Mouse (Mus musculus) stomach, embryonic 14.5 days (tissue): ENCODE results near the gene Fhod1. TPM values are rescaled to one million over a fixed set of nuclear protein-coding genes. Genes with fewer than 3 reads are reported as not detected.

Experiments
- ATAC-seq: fragments of 200-750 bp; cut with Nextera tagmentation; 2 replicates; pipeline ENCODE4 v1.8.0; 2017; ENCODE audit warnings: low read depth, moderate TSS enrichment; ENCODE audit not compliant: insufficient number of reproducible peaks, insufficient read depth, low FRiP score
- H3K27ac ChIP-seq: fragments of 300-500 bp; sonication (generic); 2 replicates; pipeline ENCODE4 v1.5.1; 2014; ENCODE audit warnings: mild to moderate bottlenecking, low read length, moderate library complexity, mixed read lengths
- H3K27me3 ChIP-seq: fragments of 300-500 bp; sonication (generic); 2 replicates; pipeline ENCODE4 v1.6.1; 2014; ENCODE audit warnings: low read length, control low read depth, mixed read lengths; ENCODE audit not compliant: control insufficient read depth, insufficient read depth
- H3K36me3 ChIP-seq: fragments of 300-500 bp; sonication (generic); 2 replicates; pipeline ENCODE4 v1.6.1; 2014; ENCODE audit warnings: mild to moderate bottlenecking, control low read depth, low read length, moderate library complexity, mixed read lengths; ENCODE audit not compliant: control insufficient read depth, insufficient read depth
- H3K4me1 ChIP-seq: fragments of 300-500 bp; sonication (generic); 2 replicates; pipeline ENCODE4 v1.6.1; 2014; ENCODE audit warnings: low read length, control low read depth, mixed read lengths; ENCODE audit not compliant: control insufficient read depth, insufficient read depth
- H3K4me2 ChIP-seq: fragments of 300-500 bp; sonication (generic); replicated peaks from 2 replicates; pipeline ENCODE4 v1.6.1; 2014; ENCODE audit warnings: low read depth, low read length, control low read depth
- H3K4me3 ChIP-seq: fragments of 300-500 bp; sonication (generic); 2 replicates; pipeline ENCODE4 v1.5.1; 2014; ENCODE audit warnings: low read depth, low read length, control low read depth
- H3K9ac ChIP-seq: fragments of 300-500 bp; sonication (generic); replicated peaks from 2 replicates; pipeline ENCODE4 v1.6.1; 2014; ENCODE audit warnings: low read depth, mild to moderate bottlenecking, control low read depth, low read length, moderate library complexity, mixed read lengths
- H3K9me3 ChIP-seq: fragments of 300-500 bp; sonication (generic); 2 replicates; pipeline ENCODE4 v1.6.1; 2016; ENCODE audit warnings: low read depth, low read length, control low read depth; ENCODE audit not compliant: control insufficient read depth
- WGBS: fragments of 180-500 bp; shearing (Covaris S2); extraction: QIAGEN DNeasy Blood & Tissue Kit; methylation state at CpG from one replicate; pipeline ENCODE4 v1.1.7; 2014; 5-methylcytosine and 5-hydroxymethylcytosine counted together
- polyA plus RNA-seq: library from polyadenylated mRNA; unstranded; fragments of >200 nt; fragmentation: Nextera tagmentation; extraction: Ambion mirVana; gene quantifications from 2 replicates; pipeline ENCODE4 v1.2.1, GENCODE M21; 2014

Gene Fhod1
- polyA plus RNA-seq, 1 experiment from 2014 or later: 3.5 TPM

- ATAC-seq: no peak
- Histone ChIP-seq H3K4me1 (no peaks in the 10 kb centered on the region), H3K9me3 (no peaks in the 10 kb centered on the region), H3K4me3 (no peak overlapping the region), H3K4me2 (no peak overlapping the region), H3K27me3 (no peaks in the 10 kb centered on the region), H3K9ac (no peak overlapping the region), H3K27ac (no peak overlapping the region), H3K36me3 (peaks cover 19% of the 10 kb centered on the region)
- WGBS: 82% methylated on average over 11 of the region's 11 CpGs
These were observed 29.0 kb downstream of the Fhod1 start for GRCm38 (mm10) chr8:105318662-105319190.

- H3K4me2 ChIP-seq: no peak overlapping the region
- no peaks in the 10 kb centered on the region for H3K4me1 ChIP-seq
- peaks cover 26% of the 10 kb centered on the region for H3K36me3 ChIP-seq
- no peaks in the 10 kb centered on the region for H3K27me3 ChIP-seq
- H3K9ac ChIP-seq: no peak overlapping the region
- no peak overlapping the region for H3K27ac ChIP-seq
- no peak for ATAC-seq
- no peak overlapping the region for H3K4me3 ChIP-seq
- no peaks in the 10 kb centered on the region for H3K9me3 ChIP-seq
- WGBS: 96% methylated on average over 4 of the region's 4 CpGs
These were observed 29.8 kb downstream of the Fhod1 start for GRCm38 (mm10) chr8:105317941-105318340.

- WGBS: 90% methylated on average over 18 of the region's 18 CpGs
- H3K9me3 ChIP-seq: no peaks in the 10 kb centered on the region
- no peaks in the 10 kb centered on the region for H3K27me3 ChIP-seq
- no peak overlapping the region for H3K4me2 ChIP-seq
- ATAC-seq: 0 out of 2 replicates have a peak, but pooled peaks have one; percentile 24
- H3K4me1 ChIP-seq: no peaks in the 10 kb centered on the region
- no peak overlapping the region for H3K9ac ChIP-seq
- no peak overlapping the region for H3K4me3 ChIP-seq
- no peak overlapping the region for H3K27ac ChIP-seq
- H3K36me3 ChIP-seq: peaks cover 26% of the 10 kb centered on the region
These were observed 32.5 kb downstream of the Fhod1 start for GRCm38 (mm10) chr8:105315073-105315769.

GRCm38 (mm10) chr8:105313622-105314402, 33.9 kb downstream of the Fhod1 start:
- ATAC-seq: no peak
- WGBS: 79% methylated on average over 9 of the region's 9 CpGs
- Histone ChIP-seq H3K27ac (no peak overlapping the region), H3K27me3 (no peaks in the 10 kb centered on the region), H3K4me2 (no peak overlapping the region), H3K4me1 (no peaks in the 10 kb centered on the region), H3K4me3 (no peak overlapping the region), H3K9me3 (no peaks in the 10 kb centered on the region), H3K36me3 (peaks cover 24% of the 10 kb centered on the region), H3K9ac (no peak overlapping the region)

GRCm38 (mm10) chr8:105312891-105313481, 34.8 kb downstream of the Fhod1 start:
- peaks cover 27% of the 10 kb centered on the region for H3K36me3 ChIP-seq
- WGBS: 88% methylated on average over 8 of the region's 8 CpGs
- ATAC-seq: no peak

GRCm38 (mm10) chr8:105311718-105312117, 36.0 kb downstream of the Fhod1 start:
- no peak overlapping the region for H3K4me2 ChIP-seq
- no peak for ATAC-seq
- H3K36me3 ChIP-seq: peaks cover 40% of the 10 kb centered on the region
- H3K4me3 ChIP-seq: no peak overlapping the region
- H3K4me1 ChIP-seq: no peaks in the 10 kb centered on the region
- H3K27ac ChIP-seq: no peak overlapping the region
- 91% methylated on average over 1 of the region's 1 CpGs for WGBS
- no peaks in the 10 kb centered on the region for H3K9me3 ChIP-seq
- H3K9ac ChIP-seq: no peak overlapping the region
- H3K27me3 ChIP-seq: no peaks in the 10 kb centered on the region

More at GRCm38 (mm10) chr8:105312891-105313481, 34.8 kb downstream of the Fhod1 start:
- Histone ChIP-seq H3K9me3 (no peaks in the 10 kb centered on the region), H3K4me1 (no peaks in the 10 kb centered on the region), H3K4me2 (no peak overlapping the region), H3K4me3 (no peak overlapping the region), H3K27me3 (no peaks in the 10 kb centered on the region), H3K9ac (no peak overlapping the region), H3K27ac (no peak overlapping the region)

- H3K4me1 ChIP-seq: peaks cover 13% of the 10 kb centered on the region
- no peak for ATAC-seq
- no peak overlapping the region for H3K4me3 ChIP-seq
- no peaks in the 10 kb centered on the region for H3K27me3 ChIP-seq
- H3K27ac ChIP-seq: no peak overlapping the region
- no peak overlapping the region for H3K9ac ChIP-seq
- WGBS: 80% methylated on average over 8 of the region's 8 CpGs
- peaks cover 39% of the 10 kb centered on the region for H3K36me3 ChIP-seq
- H3K4me2 ChIP-seq: no peak overlapping the region
- no peaks in the 10 kb centered on the region for H3K9me3 ChIP-seq
These were observed 37.6 kb downstream of the Fhod1 start for GRCm38 (mm10) chr8:105310118-105310517.

GRCm38 (mm10) chr8:105309142-105309847, 38.5 kb downstream of the Fhod1 start:
- no peak overlapping the region for H3K9ac ChIP-seq
- H3K27ac ChIP-seq: no peak overlapping the region
- H3K4me1 ChIP-seq: peaks cover 20% of the 10 kb centered on the region
- no peaks in the 10 kb centered on the region for H3K27me3 ChIP-seq
- no peaks in the 10 kb centered on the region for H3K9me3 ChIP-seq
- no peak overlapping the region for H3K4me2 ChIP-seq
- no peak overlapping the region for H3K4me3 ChIP-seq
- WGBS: 84% methylated on average over 15 of the region's 15 CpGs
- peaks cover 37% of the 10 kb centered on the region for H3K36me3 ChIP-seq
- ATAC-seq: no peak
